Mouse (Mus musculus) cortical plate, adult 2 months (tissue): ENCODE data around the gene Syn2.

Source experiments
- CTCF ChIP-seq: fragments of 200-500 bp; IDR thresholded peaks from 2 replicates; pipeline ENCODE4 v1.5.1; 2011; ENCODE audit warnings: mild to moderate bottlenecking, control low read depth, low read length; ENCODE audit not compliant: insufficient read depth; ENCODE audit errors: extremely low read depth
- POLR2A ChIP-seq: fragments of 200-500 bp; IDR thresholded peaks from 2 replicates; pipeline ENCODE4 v1.6.1; 2011; ENCODE audit warnings: mild to moderate bottlenecking, low read length, control low read depth; ENCODE audit not compliant: insufficient read depth; ENCODE audit errors: extremely low read depth

GRCm38 (mm10) chr6:115126232-115126785 lies 8.4 kb upstream of the Syn2 start:
- TF ChIP-seq CTCF: no peak
- no peak for TF ChIP-seq POLR2A
